Mouse (Mus musculus): ENCODE data around the gene Pfas. TPM values are rescaled to one million over a fixed set of nuclear protein-coding genes. Genes with fewer than 3 reads are reported as not detected.

Gene Pfas
- 2.7 TPM for polyA plus RNA-seq (2014; fragmentation: Illumina TruSeq; extraction: RNeasy Lipid Tissue Mini Kit (QIAGEN cat#74804); ENCODE audit: insufficient read depth, low read depth, low replicate concordance)

DNA sequence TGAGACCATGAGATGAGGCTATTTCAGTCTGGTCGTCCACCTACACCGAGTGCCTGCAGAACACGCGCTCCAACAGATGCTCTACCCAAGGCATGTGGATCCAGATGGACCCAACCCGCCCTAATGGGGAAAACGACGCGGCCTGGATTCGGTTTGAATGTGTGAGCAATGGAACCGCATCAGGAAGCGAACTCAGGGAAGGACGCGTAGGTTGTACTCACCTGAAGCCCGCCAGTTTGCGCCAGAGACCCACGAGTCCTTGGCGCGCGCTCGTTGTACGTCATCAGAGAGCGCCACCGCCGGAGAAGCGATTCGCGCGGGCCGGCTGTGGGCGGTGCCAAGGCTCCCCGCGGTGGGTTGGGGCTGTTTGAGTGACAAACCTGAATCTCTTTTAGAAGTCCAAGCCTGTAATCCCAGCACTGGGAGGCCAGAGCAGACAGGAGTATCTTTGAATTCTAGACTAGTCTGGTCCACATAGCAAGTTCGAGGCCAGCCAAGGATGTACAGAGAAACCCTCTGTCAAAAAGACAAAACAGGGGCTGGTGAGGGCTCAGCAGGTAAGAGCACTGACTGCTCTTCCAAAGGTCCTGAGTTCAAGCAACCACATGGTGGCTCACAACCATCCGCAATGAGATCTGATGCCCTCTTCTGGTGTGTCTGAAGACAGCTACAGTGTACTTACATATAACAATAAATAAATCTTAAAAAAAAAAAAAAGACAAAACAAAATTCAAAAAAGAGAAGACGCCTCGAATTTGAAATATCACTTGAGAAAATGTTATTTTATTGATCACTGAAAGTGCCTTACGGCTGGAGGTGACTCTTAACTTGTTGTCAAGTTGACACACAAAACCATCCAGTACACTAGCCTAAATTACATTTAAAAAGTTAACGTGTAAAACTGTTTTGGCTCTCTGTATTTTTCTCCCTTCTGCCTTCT, at the start of gene Pfas:
Pfas (minus strand) TSS at position 279 of the 940 bp plus-strand sequence.

DNA sequence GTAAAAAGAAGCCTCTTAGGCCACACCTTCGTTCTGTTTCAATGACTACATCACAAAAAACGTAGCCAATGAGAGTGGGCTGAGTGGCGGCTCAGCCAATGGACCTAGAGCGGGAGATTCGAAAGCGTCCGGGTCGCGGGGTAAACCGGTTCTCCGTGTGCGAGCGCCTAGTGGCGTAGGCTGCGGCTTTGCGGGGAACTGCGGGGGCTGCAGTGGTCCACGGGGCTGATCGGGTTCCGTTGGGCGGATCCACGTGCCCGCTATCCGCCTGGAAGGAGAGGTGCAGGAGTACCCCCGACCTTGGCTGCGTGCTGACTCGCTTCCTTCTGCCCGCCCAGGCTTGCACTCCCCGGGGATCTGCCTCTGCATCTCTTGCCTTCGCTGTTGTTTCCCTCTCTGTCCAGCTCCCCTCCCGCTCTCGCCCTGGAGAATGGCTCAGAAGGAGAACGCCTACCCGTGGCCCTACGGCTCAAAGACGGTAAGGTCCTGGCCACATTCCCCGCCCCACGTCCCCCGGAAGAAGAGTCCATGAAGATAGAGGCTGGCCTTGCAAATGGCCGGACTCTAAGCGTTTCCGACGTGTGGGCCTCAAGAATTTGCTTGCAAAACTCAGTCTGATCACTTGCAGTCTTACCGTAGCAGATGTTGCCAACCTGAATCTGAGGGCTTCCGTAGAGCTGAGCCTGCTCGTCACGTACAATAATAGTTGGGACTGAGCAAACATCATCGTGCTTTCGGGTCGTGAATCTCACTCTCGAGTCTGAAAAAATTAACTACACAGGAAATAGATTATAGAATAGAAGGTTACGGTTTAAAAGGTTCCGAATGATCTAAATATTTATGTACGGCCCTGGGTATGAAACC, 37.5 kb upstream of the Pfas start, which contains the start of gene Aurkb:
Aurkb (plus strand) TSS at position 117 of the 864 bp plus-strand sequence.

GRCm38 (mm10) chr11:69015644-69016441, 7.6 kb upstream of the Pfas start, which contains the start of gene Ctc1:
Gene Ctc1 (plus strand): TSS chr11:69015911.

DNA sequence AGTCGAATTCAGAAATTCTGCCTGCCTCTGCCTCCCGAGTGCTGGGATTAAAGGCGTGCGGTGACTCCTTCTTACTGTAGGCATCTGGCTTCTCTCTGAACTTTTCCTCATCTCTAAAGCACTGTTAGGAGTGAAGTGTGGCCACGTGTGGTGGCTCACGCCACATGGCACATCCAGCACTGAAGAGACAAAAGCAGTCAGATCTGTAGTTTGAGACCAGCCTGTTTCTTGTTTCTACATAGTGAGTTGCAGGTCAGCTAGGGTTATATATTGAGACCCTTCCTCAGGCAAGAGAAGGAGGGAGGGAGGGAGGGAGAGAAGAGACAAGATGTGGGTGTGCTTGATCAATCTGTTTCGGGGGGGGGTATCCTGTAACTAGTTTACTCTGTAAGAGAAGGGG, 33.2 kb downstream of the Pfas start, which contains the start of gene Rangrf:
Rangrf (minus strand) TSS at position 101 of the 400 bp plus-strand sequence.

GRCm38 (mm10) chr11:68967337-68968282, 40.6 kb downstream of the Pfas start, which contains the start of gene Slc25a35:
Gene Slc25a35 (plus strand): TSS chr11:68968131.

GRCm38 (mm10) chr11:68957308-68957707, 51.0 kb downstream of the Pfas start, which contains the start of gene Arhgef15:
Gene Arhgef15 (minus strand): TSS chr11:68957480.

Other genes with a start within 250 kb of the Pfas start
- gene Ndel1, start 136.6 kb downstream of the Pfas start, polyA plus RNA-seq (2014; fragmentation: Illumina TruSeq; extraction: RNeasy Lipid Tissue Mini Kit (QIAGEN cat#74804); ENCODE audit: insufficient read depth, low read depth, low replicate concordance): 43.4 TPM
- gene Rnf222, start 119.9 kb downstream of the Pfas start, polyA plus RNA-seq (2014; fragmentation: Illumina TruSeq; extraction: RNeasy Lipid Tissue Mini Kit (QIAGEN cat#74804); ENCODE audit: insufficient read depth, low read depth, low replicate concordance): not detected
- 2,813 TPM for gene Rpl26, start 106.9 kb downstream of the Pfas start, polyA plus RNA-seq (2014; fragmentation: Illumina TruSeq; extraction: RNeasy Lipid Tissue Mini Kit (QIAGEN cat#74804); ENCODE audit: insufficient read depth, low read depth, low replicate concordance)
- gene Odf4, start 81.4 kb downstream of the Pfas start, polyA plus RNA-seq (2014; fragmentation: Illumina TruSeq; extraction: RNeasy Lipid Tissue Mini Kit (QIAGEN cat#74804); ENCODE audit: insufficient read depth, low read depth, low replicate concordance): not detected
- 34.6 TPM for gene Arhgef15, start 51.0 kb downstream of the Pfas start, polyA plus RNA-seq (2014; fragmentation: Illumina TruSeq; extraction: RNeasy Lipid Tissue Mini Kit (QIAGEN cat#74804); ENCODE audit: insufficient read depth, low read depth, low replicate concordance)
- 9.0 TPM for gene Slc25a35, start 40.3 kb downstream of the Pfas start, polyA plus RNA-seq (2014; fragmentation: Illumina TruSeq; extraction: RNeasy Lipid Tissue Mini Kit (QIAGEN cat#74804); ENCODE audit: insufficient read depth, low read depth, low replicate concordance)
- gene Rangrf, start 33.3 kb downstream of the Pfas start, polyA plus RNA-seq (2014; fragmentation: Illumina TruSeq; extraction: RNeasy Lipid Tissue Mini Kit (QIAGEN cat#74804); ENCODE audit: insufficient read depth, low read depth, low replicate concordance): 17.0 TPM
- 14.5 TPM for gene Ctc1, start 7.5 kb upstream of the Pfas start, polyA plus RNA-seq (2014; fragmentation: Illumina TruSeq; extraction: RNeasy Lipid Tissue Mini Kit (QIAGEN cat#74804); ENCODE audit: insufficient read depth, low read depth, low replicate concordance)
- gene Aurkb, start 37.2 kb upstream of the Pfas start, polyA plus RNA-seq (2014; fragmentation: Illumina TruSeq; extraction: RNeasy Lipid Tissue Mini Kit (QIAGEN cat#74804); ENCODE audit: insufficient read depth, low read depth, low replicate concordance): 1.7 TPM
- 15.7 TPM for gene Borcs6, start 51.3 kb upstream of the Pfas start, polyA plus RNA-seq (2014; fragmentation: Illumina TruSeq; extraction: RNeasy Lipid Tissue Mini Kit (QIAGEN cat#74804); ENCODE audit: insufficient read depth, low read depth, low replicate concordance)
- gene Tmem107, start 62.3 kb upstream of the Pfas start, polyA plus RNA-seq (2014; fragmentation: Illumina TruSeq; extraction: RNeasy Lipid Tissue Mini Kit (QIAGEN cat#74804); ENCODE audit: insufficient read depth, low read depth, low replicate concordance): 46.5 TPM
- gene Vamp2, start 80.0 kb upstream of the Pfas start, polyA plus RNA-seq (2014; fragmentation: Illumina TruSeq; extraction: RNeasy Lipid Tissue Mini Kit (QIAGEN cat#74804); ENCODE audit: insufficient read depth, low read depth, low replicate concordance): 71.0 TPM
- 18.4 TPM for gene Per1, start 86.8 kb upstream of the Pfas start, polyA plus RNA-seq (2014; fragmentation: Illumina TruSeq; extraction: RNeasy Lipid Tissue Mini Kit (QIAGEN cat#74804); ENCODE audit: insufficient read depth, low read depth, low replicate concordance)
- gene Hes7, start 111.9 kb upstream of the Pfas start, polyA plus RNA-seq (2014; fragmentation: Illumina TruSeq; extraction: RNeasy Lipid Tissue Mini Kit (QIAGEN cat#74804); ENCODE audit: insufficient read depth, low read depth, low replicate concordance): 0.12 TPM
- gene 9130213A22Rik, start 114.1 kb upstream of the Pfas start, polyA plus RNA-seq (2014; fragmentation: Illumina TruSeq; extraction: RNeasy Lipid Tissue Mini Kit (QIAGEN cat#74804); ENCODE audit: insufficient read depth, low read depth, low replicate concordance): 0.39 TPM
- 0.39 TPM for gene Aloxe3, start 117.4 kb upstream of the Pfas start, polyA plus RNA-seq (2014; fragmentation: Illumina TruSeq; extraction: RNeasy Lipid Tissue Mini Kit (QIAGEN cat#74804); ENCODE audit: insufficient read depth, low read depth, low replicate concordance)
- gene Alox12b, start 148.5 kb upstream of the Pfas start, polyA plus RNA-seq (2014; fragmentation: Illumina TruSeq; extraction: RNeasy Lipid Tissue Mini Kit (QIAGEN cat#74804); ENCODE audit: insufficient read depth, low read depth, low replicate concordance): not detected
- gene Alox8, start 189.4 kb upstream of the Pfas start, polyA plus RNA-seq (2014; fragmentation: Illumina TruSeq; extraction: RNeasy Lipid Tissue Mini Kit (QIAGEN cat#74804); ENCODE audit: insufficient read depth, low read depth, low replicate concordance): 0.07 TPM
- gene Gucy2e, start 228.6 kb upstream of the Pfas start, polyA plus RNA-seq (2014; fragmentation: Illumina TruSeq; extraction: RNeasy Lipid Tissue Mini Kit (QIAGEN cat#74804); ENCODE audit: insufficient read depth, low read depth, low replicate concordance): not detected

Measured in lung, adult 10 weeks (tissue).